Mouse (Mus musculus): ENCODE data around the gene Abhd2. TPM values are rescaled to one million over a fixed set of nuclear protein-coding genes. Genes with fewer than 3 reads are reported as not detected.

Gene Abhd2
- polyA plus RNA-seq (2015; fragmentation: Nextera tagmentation; extraction: Ambion mirVana): 16.8 and 18.2 TPM in 2 replicates

GRCm38 (mm10) chr7:79272789-79273718, at the start of gene Abhd2:
Abhd2 (plus strand) TSS chr7:79273199.
- Histone ChIP-seq H3K4me3 (peak within 1 kb of the TSS; percentile 84), H3K27me3 (replicated peaks) (no peaks in the 10 kb centered on the region), H3K27ac (peak within 1 kb of the TSS; percentile 89), H3K4me2 (peak within 1 kb of the TSS; percentile 83), H3K9me3 (no peaks in the 10 kb centered on the region), H3K4me1 (peaks cover 41% of the 10 kb centered on the region), H3K9ac (peak within 1 kb of the TSS; percentile 90), H3K36me3 (replicated peaks) (no peaks in the 10 kb centered on the region)
- ATAC-seq (replicated peaks): peak; percentile 100
- under 1% methylated on average over 54 of the region's 54 CpGs for WGBS

GRCm38 (mm10) chr7:79225477-79225876, 47.5 kb upstream of the Abhd2 start:
- Histone ChIP-seq H3K4me1 (no peaks in the 10 kb centered on the region), H3K27ac (no peak overlapping the region), H3K36me3 (replicated peaks) (no peaks in the 10 kb centered on the region), H3K9ac (no peak overlapping the region), H3K27me3 (replicated peaks) (no peaks in the 10 kb centered on the region), H3K4me2 (no peak overlapping the region), H3K9me3 (no peaks in the 10 kb centered on the region), H3K4me3 (no peak overlapping the region)
- ATAC-seq (replicated peaks): no peak
- 91% methylated on average over 8 of the region's 8 CpGs for WGBS

DNA sequence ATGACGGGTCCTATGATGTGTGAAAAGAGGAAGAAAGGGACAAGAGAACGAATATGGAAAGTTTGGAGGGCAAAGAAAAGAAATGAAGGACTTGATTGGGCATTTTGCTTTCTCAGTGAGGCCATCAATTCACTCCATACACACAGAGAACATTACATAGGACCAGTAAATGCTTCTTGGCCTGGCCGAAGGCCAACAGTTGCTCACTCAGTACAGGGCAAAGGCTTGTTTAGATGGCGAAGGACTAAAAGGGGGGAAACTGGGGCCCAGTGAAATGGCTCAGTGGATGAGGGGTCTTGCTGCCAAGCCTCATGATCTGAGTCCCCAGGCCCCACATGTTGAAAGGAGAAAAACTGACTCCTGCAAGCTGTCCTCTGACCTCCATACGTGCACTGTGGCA, 46.8 kb upstream of the Abhd2 start:
- WGBS: 82% methylated on average over 5 of the region's 5 CpGs
- H3K4me1 ChIP-seq: no peaks in the 10 kb centered on the region
- H3K27me3 ChIP-seq (replicated peaks): no peaks in the 10 kb centered on the region
- H3K4me2 ChIP-seq: no peak overlapping the region
- no peak for ATAC-seq (replicated peaks)
- H3K36me3 ChIP-seq (replicated peaks): no peaks in the 10 kb centered on the region
- H3K27ac ChIP-seq: no peak overlapping the region
- H3K4me3 ChIP-seq: no peak overlapping the region
- no peaks in the 10 kb centered on the region for H3K9me3 ChIP-seq
- no peak overlapping the region for H3K9ac ChIP-seq

DNA sequence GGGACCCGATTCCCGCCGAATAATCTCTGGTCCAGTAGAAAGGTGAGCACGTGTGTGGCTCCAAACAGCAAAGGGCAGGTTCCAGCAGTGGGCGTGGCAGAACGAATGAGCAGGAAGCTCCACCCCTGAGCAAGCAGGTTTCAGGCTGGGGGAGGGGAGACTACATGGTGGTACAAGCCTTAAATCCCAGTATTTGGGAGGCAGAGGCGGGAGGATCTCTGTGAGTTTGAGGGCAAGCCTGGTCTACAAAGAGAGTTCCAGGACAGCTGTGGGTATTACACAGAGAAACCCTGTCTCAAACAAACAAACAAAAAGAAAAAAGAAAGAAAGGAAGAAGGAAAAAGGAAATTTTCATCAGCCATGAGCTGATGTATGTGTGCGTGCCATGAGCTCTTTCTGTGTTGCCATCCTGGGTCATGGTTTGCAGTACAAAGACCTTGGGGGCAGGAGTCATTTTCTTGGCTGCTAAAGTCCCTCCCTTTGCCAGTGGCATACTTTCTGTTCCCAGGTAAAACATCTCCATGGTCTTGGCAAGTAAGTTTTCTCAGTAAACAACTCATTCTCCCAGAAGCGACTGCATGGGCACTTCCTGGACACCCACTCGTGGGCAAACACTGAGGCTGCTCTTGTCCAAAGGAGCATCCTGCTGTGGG, 46.0 kb upstream of the Abhd2 start:
- no peaks in the 10 kb centered on the region for H3K36me3 ChIP-seq (replicated peaks)
- H3K9me3 ChIP-seq: no peaks in the 10 kb centered on the region
- no peak for ATAC-seq (replicated peaks)
- no peaks in the 10 kb centered on the region for H3K27me3 ChIP-seq (replicated peaks)
- no peak overlapping the region for H3K4me2 ChIP-seq
- no peak overlapping the region for H3K4me3 ChIP-seq
- H3K27ac ChIP-seq: no peak overlapping the region
- WGBS: 91% methylated on average over 10 of the region's 10 CpGs
- H3K4me1 ChIP-seq: no peaks in the 10 kb centered on the region
- no peak overlapping the region for H3K9ac ChIP-seq

DNA sequence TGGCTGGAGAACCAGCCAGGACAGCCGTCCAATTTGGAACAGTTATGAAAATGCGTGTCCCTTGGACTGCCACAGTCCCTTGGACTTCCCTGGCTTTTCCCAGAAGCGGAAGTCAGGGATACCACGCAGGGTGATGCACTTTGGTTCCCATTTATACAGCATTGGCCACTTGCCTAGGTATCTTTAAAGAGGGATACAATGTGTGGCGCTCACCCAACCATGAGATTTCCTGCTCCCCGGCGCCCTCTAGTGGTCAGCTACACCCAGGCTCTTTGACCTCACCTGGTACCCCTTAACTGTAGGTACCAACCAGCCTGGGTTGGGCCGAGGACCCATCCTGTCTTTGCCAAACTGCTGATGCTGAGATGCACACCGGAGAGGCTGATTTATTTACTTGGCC, 44.5 kb upstream of the Abhd2 start:
- no peak overlapping the region for H3K27ac ChIP-seq
- H3K4me1 ChIP-seq: no peaks in the 10 kb centered on the region
- no peaks in the 10 kb centered on the region for H3K9me3 ChIP-seq
- H3K27me3 ChIP-seq (replicated peaks): no peaks in the 10 kb centered on the region
- H3K36me3 ChIP-seq (replicated peaks): no peaks in the 10 kb centered on the region
- ATAC-seq (replicated peaks): peak; percentile 58; the same call in 1 of the 2 replicates
- H3K4me2 ChIP-seq: no peak overlapping the region
- 30% methylated on average over 9 of the region's 9 CpGs for WGBS
- H3K9ac ChIP-seq: no peak overlapping the region
- no peak overlapping the region for H3K4me3 ChIP-seq

- Histone ChIP-seq H3K4me1 (no peaks in the 10 kb centered on the region), H3K27me3 (replicated peaks) (no peaks in the 10 kb centered on the region), H3K4me3 (no peak overlapping the region), H3K4me2 (no peak overlapping the region), H3K9me3 (no peaks in the 10 kb centered on the region), H3K27ac (no peak overlapping the region), H3K9ac (no peak overlapping the region), H3K36me3 (replicated peaks) (no peaks in the 10 kb centered on the region)
- no peak for ATAC-seq (replicated peaks)
- 73% methylated on average over 2 of the region's 2 CpGs for WGBS
These were observed 41.4 kb upstream of the Abhd2 start for GRCm38 (mm10) chr7:79231577-79231976.

- Histone ChIP-seq H3K27ac (no peak overlapping the region), H3K4me2 (no peak overlapping the region), H3K4me1 (no peaks in the 10 kb centered on the region), H3K9me3 (no peaks in the 10 kb centered on the region), H3K27me3 (replicated peaks) (no peaks in the 10 kb centered on the region), H3K36me3 (replicated peaks) (no peaks in the 10 kb centered on the region), H3K4me3 (no peak overlapping the region), H3K9ac (no peak overlapping the region)
- no peak for ATAC-seq (replicated peaks)
- 87% methylated on average over 10 of the region's 10 CpGs for WGBS
These were observed 41.0 kb upstream of the Abhd2 start for GRCm38 (mm10) chr7:79232048-79232447.

- 86% methylated on average over 5 of the region's 5 CpGs for WGBS
- Histone ChIP-seq H3K4me3 (no peak overlapping the region), H3K4me2 (no peak overlapping the region), H3K9me3 (no peaks in the 10 kb centered on the region), H3K27ac (no peak overlapping the region), H3K9ac (no peak overlapping the region), H3K4me1 (no peaks in the 10 kb centered on the region), H3K27me3 (replicated peaks) (no peaks in the 10 kb centered on the region), H3K36me3 (replicated peaks) (no peaks in the 10 kb centered on the region)
- ATAC-seq (replicated peaks): no peak
These were observed 34.3 kb upstream of the Abhd2 start for GRCm38 (mm10) chr7:79238741-79239140.

- H3K9ac ChIP-seq: no peak overlapping the region
- no peaks in the 10 kb centered on the region for H3K9me3 ChIP-seq
- ATAC-seq (replicated peaks): no peak
- no peak overlapping the region for H3K4me2 ChIP-seq
- H3K36me3 ChIP-seq (replicated peaks): no peaks in the 10 kb centered on the region
- peaks cover 7% of the 10 kb centered on the region for H3K4me1 ChIP-seq
- H3K4me3 ChIP-seq: no peak overlapping the region
- no peaks in the 10 kb centered on the region for H3K27me3 ChIP-seq (replicated peaks)
- WGBS: 68% methylated on average over 10 of the region's 10 CpGs
- no peak overlapping the region for H3K27ac ChIP-seq
These were observed 30.9 kb upstream of the Abhd2 start for GRCm38 (mm10) chr7:79241931-79242625.

- 78% methylated on average over 4 of the region's 4 CpGs for WGBS
- Histone ChIP-seq H3K36me3 (replicated peaks) (no peaks in the 10 kb centered on the region), H3K9me3 (no peaks in the 10 kb centered on the region), H3K4me3 (no peak overlapping the region), H3K27ac (no peak overlapping the region), H3K9ac (no peak overlapping the region), H3K4me1 (peaks cover 7% of the 10 kb centered on the region), H3K27me3 (replicated peaks) (no peaks in the 10 kb centered on the region), H3K4me2 (no peak overlapping the region)
- no peak for ATAC-seq (replicated peaks)
These were observed 29.8 kb upstream of the Abhd2 start for GRCm38 (mm10) chr7:79243236-79243635.

DNA sequence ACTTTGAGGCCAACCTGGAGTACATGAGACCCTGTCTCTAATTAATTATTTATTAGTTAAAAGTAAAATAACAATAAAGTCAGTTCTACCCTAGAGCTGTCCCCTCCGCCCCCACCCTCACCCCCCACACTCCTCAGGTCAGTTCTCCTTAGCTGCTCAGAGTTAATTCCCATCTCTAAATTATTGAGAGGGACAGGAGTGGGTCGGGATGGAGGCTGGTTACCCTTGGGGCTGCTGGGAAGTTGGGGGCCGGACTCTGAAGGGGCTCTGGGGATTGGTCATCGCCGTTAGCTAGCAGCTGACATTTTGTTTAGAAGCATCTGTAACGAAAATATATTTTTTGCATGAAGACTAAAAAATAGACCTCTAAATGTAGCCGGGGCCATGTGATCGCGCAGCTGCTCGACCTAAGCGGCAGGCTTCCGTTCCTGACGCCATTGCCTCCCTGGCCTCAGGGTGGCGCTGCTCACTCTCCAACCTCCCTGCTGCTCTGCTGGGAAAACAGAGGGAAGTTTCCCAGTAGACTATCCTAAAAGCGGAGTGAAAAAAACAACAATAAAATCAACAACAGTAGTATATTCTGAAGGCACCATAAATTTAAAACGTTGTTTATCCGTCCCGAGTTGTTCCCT, 26.8 kb upstream of the Abhd2 start:
- ATAC-seq (replicated peaks): peak; percentile 74; the same call in 1 of the 2 replicates
- WGBS: 12% methylated on average over 18 of the region's 18 CpGs
- Histone ChIP-seq H3K36me3 (replicated peaks) (no peaks in the 10 kb centered on the region), H3K27ac (no peak overlapping the region), H3K4me1 (peaks cover 7% of the 10 kb centered on the region), H3K4me2 (peak overlapping the region; percentile 38), H3K9ac (no peak overlapping the region), H3K9me3 (no peaks in the 10 kb centered on the region), H3K4me3 (peak overlapping the region; percentile 16; the same call in 1 of the 2 replicates), H3K27me3 (replicated peaks) (no peaks in the 10 kb centered on the region)

DNA sequence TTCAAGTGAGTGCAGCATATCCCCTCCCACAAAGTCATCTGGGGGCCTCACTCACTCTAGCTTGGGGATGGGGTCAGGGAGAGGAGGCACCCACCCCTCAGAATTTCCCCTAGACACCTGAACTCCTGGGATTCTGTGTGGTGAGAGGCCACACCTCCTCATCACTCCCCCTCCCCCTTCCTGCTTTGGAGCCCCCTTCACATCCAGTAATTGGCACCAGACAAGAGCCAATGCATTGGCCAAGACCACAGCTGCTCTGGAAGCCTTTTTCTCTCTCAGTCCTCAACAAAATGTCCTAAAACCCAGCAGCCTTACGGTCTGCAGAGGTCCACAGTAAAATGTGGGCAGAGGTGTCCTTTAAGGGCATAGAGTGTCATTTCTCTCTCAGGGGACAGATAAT, 25.6 kb upstream of the Abhd2 start:
- Histone ChIP-seq H3K4me2 (no peak overlapping the region), H3K4me1 (peaks cover 7% of the 10 kb centered on the region), H3K36me3 (replicated peaks) (no peaks in the 10 kb centered on the region), H3K27ac (no peak overlapping the region), H3K4me3 (no peak overlapping the region), H3K9ac (no peak overlapping the region), H3K9me3 (no peaks in the 10 kb centered on the region), H3K27me3 (replicated peaks) (no peaks in the 10 kb centered on the region)
- 65% methylated on average over 1 of the region's 1 CpGs for WGBS
- ATAC-seq (replicated peaks): no peak

All from midbrain, embryonic 15.5 days (tissue).